Mouse (Mus musculus) hindbrain, embryonic 13.5 days (tissue): ENCODE measurements around the gene Nop9. TPM values are rescaled to one million over a fixed set of nuclear protein-coding genes. Genes with fewer than 3 reads are reported as not detected.
A peak's percentile ranks its signal among the peaks of the same experiment; 100 is the strongest.

Experiments
- ATAC-seq: fragments of 200-750 bp; cut with Nextera tagmentation; 2 replicates; pipeline ENCODE4 v1.8.0; 2017; ENCODE audit warnings: moderate TSS enrichment; ENCODE audit not compliant: low FRiP score
- H3K27ac ChIP-seq: fragments of 300-500 bp; sonication (generic); 2 replicates; pipeline ENCODE4 v1.5.1; 2015; ENCODE audit warnings: inconsistent platforms, mild to moderate bottlenecking, moderate library complexity
- H3K27me3 ChIP-seq: fragments of 300-500 bp; sonication (generic); 2 replicates; pipeline ENCODE4 v1.6.1; 2015; ENCODE audit warnings: mild to moderate bottlenecking, inconsistent platforms
- H3K36me3 ChIP-seq: fragments of 300-500 bp; sonication (generic); 2 replicates; pipeline ENCODE4 v1.6.1; 2015; ENCODE audit warnings: mild to moderate bottlenecking, inconsistent platforms
- H3K4me1 ChIP-seq: fragments of 300-500 bp; sonication (generic); replicated peaks from 2 replicates; pipeline ENCODE4 v1.6.1; 2015; ENCODE audit warnings: inconsistent platforms
- H3K4me2 ChIP-seq: fragments of 300-500 bp; sonication (generic); 2 replicates; pipeline ENCODE4 v1.6.1; 2015; ENCODE audit warnings: inconsistent platforms, mild to moderate bottlenecking, moderate library complexity
- H3K4me3 ChIP-seq: fragments of 300-500 bp; sonication (generic); 2 replicates; pipeline ENCODE4 v1.5.1; 2015; ENCODE audit warnings: mild to moderate bottlenecking, inconsistent platforms
- H3K9ac ChIP-seq: fragments of 300-500 bp; sonication (generic); 2 replicates; pipeline ENCODE4 v1.6.1; 2015; ENCODE audit warnings: mild to moderate bottlenecking, inconsistent platforms
- H3K9me3 ChIP-seq: fragments of 300-500 bp; sonication (generic); 2 replicates; pipeline ENCODE4 v1.6.1; 2016; ENCODE audit warnings: inconsistent platforms
- WGBS: fragments of 180-500 bp; shearing (Covaris S2); methylation state at CpG from one replicate; pipeline ENCODE4 v1.1.7; 2015; 5-methylcytosine and 5-hydroxymethylcytosine counted together
- polyA plus RNA-seq: library from polyadenylated mRNA; unstranded; fragments of >200 nt; fragmentation: Nextera tagmentation; extraction: Ambion mirVana; gene quantifications from 2 replicates; pipeline ENCODE4 v1.2.1, GENCODE M21; 2015

The Nop9 gene
- polyA plus RNA-seq, 1 experiment from 2014 or later: 28.7 TPM

- under 1% methylated on average over 77 of the region's 77 CpGs for WGBS
- Histone ChIP-seq H3K27ac (peak overlapping the region; percentile 72), H3K36me3 (no peaks in the 10 kb centered on the region), H3K27me3 (peaks cover 68% of the 10 kb centered on the region), H3K9me3 (no peaks in the 10 kb centered on the region), H3K4me1 (peaks cover 29% of the 10 kb centered on the region), H3K9ac (peak overlapping the region; percentile 83), H3K4me3 (peak overlapping the region; percentile 55), H3K4me2 (peak overlapping the region; percentile 86)
- peak; percentile 82 for ATAC-seq
These were observed 16.7 kb downstream of the Nop9 start for GRCm38 (mm10) chr14:55762001-55762821.

- no peaks in the 10 kb centered on the region for H3K36me3 ChIP-seq
- H3K27ac ChIP-seq: no peak overlapping the region
- WGBS: 69% methylated on average over 7 of the region's 7 CpGs
- no peak for ATAC-seq
- H3K27me3 ChIP-seq: peaks cover 77% of the 10 kb centered on the region
- peaks cover 37% of the 10 kb centered on the region for H3K4me1 ChIP-seq
- H3K9ac ChIP-seq: no peak overlapping the region
- 0 out of 2 replicates have a peak overlapping the region, but pooled peaks have one; percentile 55 for H3K4me3 ChIP-seq
- peak overlapping the region; percentile 86; the same call in 1 of the 2 replicates for H3K4me2 ChIP-seq
- no peaks in the 10 kb centered on the region for H3K9me3 ChIP-seq
These were observed 17.7 kb downstream of the Nop9 start for GRCm38 (mm10) chr14:55763166-55763565.

- 80% methylated on average over 4 of the region's 4 CpGs for WGBS
- Histone ChIP-seq H3K4me2 (no peak within 1 kb of the TSS), H3K4me1 (peaks cover 30% of the 10 kb centered on the region), H3K9me3 (no peaks in the 10 kb centered on the region), H3K27ac (no peak within 1 kb of the TSS), H3K4me3 (no peak within 1 kb of the TSS), H3K27me3 (peaks cover 96% of the 10 kb centered on the region), H3K9ac (no peak within 1 kb of the TSS), H3K36me3 (no peaks in the 10 kb centered on the region)
- no peak for ATAC-seq
These were observed 20.2 kb downstream of the Nop9 start, which contains the start of gene Ltb4r1 for GRCm38 (mm10) chr14:55765696-55766095. Gene Ltb4r1, plus strand, starts transcription at chr14:55765962.

- H3K9ac ChIP-seq: peak overlapping the region; percentile 77
- H3K36me3 ChIP-seq: no peaks in the 10 kb centered on the region
- peak overlapping the region; percentile 47 for H3K4me3 ChIP-seq
- H3K9me3 ChIP-seq: no peaks in the 10 kb centered on the region
- ATAC-seq: peak; percentile 80
- H3K4me2 ChIP-seq: peak overlapping the region; percentile 74
- 11% methylated on average over 52 of the region's 52 CpGs for WGBS
- peaks cover 13% of the 10 kb centered on the region for H3K4me1 ChIP-seq
- peaks cover 92% of the 10 kb centered on the region for H3K27me3 ChIP-seq
- no peak overlapping the region for H3K27ac ChIP-seq
These were observed 22.3 kb downstream of the Nop9 start for GRCm38 (mm10) chr14:55767519-55768414.

- no peak overlapping the region for H3K27ac ChIP-seq
- no peaks in the 10 kb centered on the region for H3K36me3 ChIP-seq
- peaks cover 10% of the 10 kb centered on the region for H3K4me1 ChIP-seq
- no peak overlapping the region for H3K4me3 ChIP-seq
- H3K9ac ChIP-seq: no peak overlapping the region
- no peak for ATAC-seq
- H3K27me3 ChIP-seq: peaks cover 89% of the 10 kb centered on the region
- WGBS: 88% methylated on average over 6 of the region's 6 CpGs
- no peaks in the 10 kb centered on the region for H3K9me3 ChIP-seq
- H3K4me2 ChIP-seq: 0 out of 2 replicates have a peak overlapping the region, but pooled peaks have one; percentile 74
These were observed 23.1 kb downstream of the Nop9 start for GRCm38 (mm10) chr14:55768555-55768954.

- WGBS: 80% methylated on average over 16 of the region's 16 CpGs
- peaks cover 10% of the 10 kb centered on the region for H3K4me1 ChIP-seq
- H3K9me3 ChIP-seq: no peaks in the 10 kb centered on the region
- H3K4me2 ChIP-seq: no peak overlapping the region
- H3K27me3 ChIP-seq: peaks cover 89% of the 10 kb centered on the region
- no peak overlapping the region for H3K27ac ChIP-seq
- no peak overlapping the region for H3K9ac ChIP-seq
- no peak overlapping the region for H3K4me3 ChIP-seq
- no peak for ATAC-seq
- no peaks in the 10 kb centered on the region for H3K36me3 ChIP-seq
These were observed 23.7 kb downstream of the Nop9 start for GRCm38 (mm10) chr14:55769087-55769703.

- H3K36me3 ChIP-seq: no peaks in the 10 kb centered on the region
- no peak for ATAC-seq
These were observed 31.2 kb downstream of the Nop9 start for GRCm38 (mm10) chr14:55776711-55777110.

GRCm38 (mm10) chr14:55777176-55777575 lies 31.7 kb downstream of the Nop9 start:
- Histone ChIP-seq H3K9me3 (no peaks in the 10 kb centered on the region), H3K9ac (no peak overlapping the region), H3K27me3 (peaks cover 48% of the 10 kb centered on the region), H3K27ac (no peak overlapping the region), H3K4me3 (no peak overlapping the region), H3K36me3 (no peaks in the 10 kb centered on the region), H3K4me1 (peaks cover 6% of the 10 kb centered on the region; the same call in 1 of the 2 replicates), H3K4me2 (no peak overlapping the region)
- no peak for ATAC-seq
- WGBS: 45% methylated on average over 3 of the region's 3 CpGs

More at GRCm38 (mm10) chr14:55776711-55777110, 31.2 kb downstream of the Nop9 start:
- Histone ChIP-seq H3K4me2 (no peak overlapping the region), H3K9me3 (no peaks in the 10 kb centered on the region), H3K4me3 (no peak overlapping the region), H3K27me3 (peaks cover 48% of the 10 kb centered on the region), H3K4me1 (peaks cover 4% of the 10 kb centered on the region; the same call in 1 of the 2 replicates), H3K27ac (no peak overlapping the region), H3K9ac (no peak overlapping the region)
- 66% methylated on average over 7 of the region's 7 CpGs for WGBS

GRCm38 (mm10) chr14:55777806-55778205 lies 32.3 kb downstream of the Nop9 start:
- Histone ChIP-seq H3K9me3 (no peaks in the 10 kb centered on the region), H3K36me3 (no peaks in the 10 kb centered on the region), H3K27ac (no peak overlapping the region), H3K4me1 (peaks cover 6% of the 10 kb centered on the region; the same call in 1 of the 2 replicates), H3K4me2 (no peak overlapping the region), H3K4me3 (no peak overlapping the region), H3K27me3 (peaks cover 48% of the 10 kb centered on the region), H3K9ac (no peak overlapping the region)
- no peak for ATAC-seq
- WGBS: 87% methylated on average over 11 of the region's 11 CpGs

- 92% methylated on average over 15 of the region's 15 CpGs for WGBS
These were observed 33.2 kb downstream of the Nop9 start for GRCm38 (mm10) chr14:55778686-55779085.

GRCm38 (mm10) chr14:55779656-55780055 lies 34.2 kb downstream of the Nop9 start:
- Histone ChIP-seq H3K27me3 (peaks cover 56% of the 10 kb centered on the region), H3K27ac (no peak overlapping the region), H3K4me2 (no peak overlapping the region), H3K4me3 (no peak overlapping the region), H3K9ac (no peak overlapping the region), H3K9me3 (no peaks in the 10 kb centered on the region), H3K36me3 (no peaks in the 10 kb centered on the region), H3K4me1 (peaks cover 17% of the 10 kb centered on the region)
- 67% methylated on average over 16 of the region's 16 CpGs for WGBS
- ATAC-seq: no peak

More at GRCm38 (mm10) chr14:55778686-55779085, 33.2 kb downstream of the Nop9 start:
- H3K4me2 ChIP-seq: no peak overlapping the region
- H3K36me3 ChIP-seq: no peaks in the 10 kb centered on the region
- no peak for ATAC-seq
- H3K9ac ChIP-seq: no peak overlapping the region
- H3K9me3 ChIP-seq: no peaks in the 10 kb centered on the region
- peaks cover 52% of the 10 kb centered on the region for H3K27me3 ChIP-seq
- H3K4me3 ChIP-seq: no peak overlapping the region
- no peak overlapping the region for H3K27ac ChIP-seq
- peaks cover 15% of the 10 kb centered on the region for H3K4me1 ChIP-seq
